Mouse (Mus musculus) intestine, postnatal 0 days (tissue): Measurements from ENCODE around the gene Hmgn1. TPM values are rescaled to one million over a fixed set of nuclear protein-coding genes. Genes with fewer than 3 reads are reported as not detected.

Experiments
- ATAC-seq: fragments of 200-750 bp; cut with Nextera tagmentation; 2 replicates; pipeline ENCODE4 v1.8.0; 2017; ENCODE audit warnings: mild to moderate bottlenecking, moderate TSS enrichment, moderate library complexity
- H3K27ac ChIP-seq: fragments of 300-500 bp; sonication (generic); 2 replicates; pipeline ENCODE4 v1.5.1; 2014; ENCODE audit warnings: mild to moderate bottlenecking, low read depth, low read length, moderate library complexity
- H3K27me3 ChIP-seq: fragments of 300-500 bp; sonication (generic); replicated peaks from 2 replicates; pipeline ENCODE4 v1.6.1; 2014; ENCODE audit warnings: low read length, mixed read lengths; ENCODE audit not compliant: control insufficient read depth, insufficient read depth
- H3K36me3 ChIP-seq: fragments of 300-500 bp; sonication (generic); 2 replicates; pipeline ENCODE4 v1.6.1; 2014; ENCODE audit warnings: mild to moderate bottlenecking, moderate library complexity; ENCODE audit not compliant: control insufficient read depth, insufficient read depth
- H3K4me1 ChIP-seq: fragments of 300-500 bp; sonication (generic); replicated peaks from 2 replicates; pipeline ENCODE4 v1.6.1; 2014; ENCODE audit warnings: antibody characterized with exemption, low read length, mixed read lengths; ENCODE audit not compliant: control insufficient read depth, insufficient read depth
- H3K4me2 ChIP-seq: fragments of 300-500 bp; sonication (generic); replicated peaks from 2 replicates; pipeline ENCODE4 v1.6.1; 2014; ENCODE audit warnings: low read depth, mild to moderate bottlenecking, moderate library complexity
- H3K4me3 ChIP-seq: fragments of 300-500 bp; sonication (generic); 2 replicates; pipeline ENCODE4 v1.5.1; 2014; ENCODE audit warnings: low read depth, low read length
- H3K9ac ChIP-seq: fragments of 300-500 bp; sonication (generic); 2 replicates; pipeline ENCODE4 v1.6.1; 2014; ENCODE audit warnings: mild to moderate bottlenecking, low read depth, low read length
- H3K9me3 ChIP-seq: fragments of 300-500 bp; sonication (generic); 2 replicates; pipeline ENCODE4 v1.6.1; 2016; ENCODE audit warnings: mixed run types; ENCODE audit not compliant: control insufficient read depth
- CTCF ChIP-seq: sonication (generic); IDR thresholded peaks from 2 replicates; pipeline ENCODE4 v1.5.1; 2016; ENCODE audit warnings: low read depth, mild to moderate bottlenecking, control low read depth, antibody characterized with exemption, moderate library complexity
- WGBS: fragments of 180-500 bp; shearing (Covaris S2); extraction: QIAGEN DNeasy Blood & Tissue Kit; methylation state at CpG from one replicate; pipeline ENCODE4 v1.1.7; 2014; 5-methylcytosine and 5-hydroxymethylcytosine counted together
- polyA plus RNA-seq: library from polyadenylated mRNA; unstranded; fragments of >200 nt; fragmentation: Nextera tagmentation; extraction: Ambion mirVana; gene quantifications from 2 replicates; pipeline ENCODE4 v1.2.1, GENCODE M21; 2015

The Hmgn1 gene
- polyA plus RNA-seq, 1 experiment from 2014 or later: 202 TPM

DNA sequence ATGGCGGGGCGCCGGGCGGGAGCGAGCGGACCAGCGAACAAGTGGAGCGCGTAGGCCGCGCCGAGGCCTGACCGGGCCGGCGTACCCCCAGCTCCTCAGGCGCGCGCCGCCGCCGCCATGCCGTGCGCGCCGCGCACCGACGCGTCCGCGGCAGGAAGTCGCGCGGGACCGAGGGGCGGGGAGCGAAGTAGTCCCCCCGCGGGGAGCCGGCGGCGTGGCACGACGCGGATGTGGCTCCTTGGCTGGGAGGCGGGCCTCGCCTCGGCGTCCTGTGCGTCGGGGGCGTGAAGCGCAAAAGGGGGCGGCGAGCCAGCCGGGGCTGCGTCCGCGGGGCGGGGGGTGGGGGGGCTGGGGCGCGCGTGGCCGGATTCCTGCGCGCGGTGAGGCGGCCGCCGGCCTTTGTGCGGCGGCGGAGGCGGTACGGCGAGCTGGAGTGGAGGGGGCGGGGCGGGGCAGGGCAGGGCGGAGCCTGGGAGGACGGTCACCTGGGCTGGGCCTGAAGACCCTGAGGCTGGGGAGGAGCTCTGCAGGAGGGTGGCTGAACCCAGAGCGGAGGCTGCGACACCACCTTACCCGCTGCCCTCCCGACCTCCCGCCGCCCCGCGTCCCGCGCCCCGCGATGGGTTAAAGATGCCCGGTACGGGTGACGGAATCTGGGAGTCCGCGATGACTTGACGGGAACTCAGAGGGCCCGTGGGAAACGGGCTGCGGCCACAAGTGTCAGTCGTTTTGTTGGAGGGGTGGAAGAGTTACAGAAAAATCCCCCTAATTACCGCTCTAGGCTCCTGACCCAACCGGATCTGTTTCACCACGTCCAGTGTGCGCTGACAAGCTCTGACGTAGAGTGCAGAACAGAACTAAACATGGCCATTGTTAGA, 45.0 kb downstream of the Hmgn1 start, which contains the start of gene Brwd1:
TSS of gene Brwd1 (minus strand) at position 226 of the 878 bp plus-strand sequence.
- peak within 1 kb of the TSS; percentile 98 for H3K4me3 ChIP-seq
- H3K9me3 ChIP-seq: no peaks in the 10 kb centered on the region
- peak within 1 kb of the TSS; percentile 83 for H3K4me2 ChIP-seq
- peak within 1 kb of the TSS; percentile 99 for H3K27ac ChIP-seq
- peak; percentile 74 for ATAC-seq
- H3K27me3 ChIP-seq: no peaks in the 10 kb centered on the region
- peak within 1 kb of the TSS; percentile 98 for H3K9ac ChIP-seq
- no peak for TF ChIP-seq CTCF
- H3K4me1 ChIP-seq: no peaks in the 10 kb centered on the region
- H3K36me3 ChIP-seq: peaks cover 27% of the 10 kb centered on the region
- WGBS: under 1% methylated on average over 59 of the region's 107 CpGs

DNA sequence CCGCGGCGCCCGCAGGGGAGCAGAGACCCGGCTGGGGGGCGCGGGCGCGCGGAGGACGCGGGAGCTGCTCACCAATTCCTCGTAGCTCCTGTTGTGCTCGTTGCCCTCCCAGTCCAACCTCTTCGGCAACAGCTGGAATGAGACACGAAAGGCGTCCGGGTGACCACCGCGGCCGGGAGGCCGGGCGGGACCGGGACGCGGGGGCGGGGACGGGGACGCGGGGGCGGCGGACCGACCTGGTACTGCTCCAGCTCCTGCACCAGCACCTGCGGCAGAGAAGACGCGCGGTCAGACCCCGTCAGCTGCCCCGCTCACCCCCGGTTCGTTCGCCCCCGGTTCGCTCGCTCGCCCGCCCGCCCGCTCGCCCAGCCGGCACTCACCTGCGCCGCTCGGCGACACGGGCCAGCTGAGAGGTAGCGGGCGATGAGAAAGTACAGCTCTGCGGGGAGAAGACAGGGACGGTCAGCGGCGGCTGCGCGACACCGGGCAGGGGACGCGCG, 45.7 kb downstream of the Hmgn1 start:
- Histone ChIP-seq H3K4me2 (peak overlapping the region; percentile 83), H3K27ac (peak overlapping the region; percentile 99), H3K4me1 (no peaks in the 10 kb centered on the region), H3K27me3 (no peaks in the 10 kb centered on the region), H3K9me3 (no peaks in the 10 kb centered on the region), H3K9ac (peak overlapping the region; percentile 98), H3K36me3 (peaks cover 27% of the 10 kb centered on the region), H3K4me3 (peak overlapping the region; percentile 98)
- no peak for TF ChIP-seq CTCF
- peak; percentile 25 for ATAC-seq
- under 1% methylated on average over 63 of the region's 68 CpGs for WGBS

DNA sequence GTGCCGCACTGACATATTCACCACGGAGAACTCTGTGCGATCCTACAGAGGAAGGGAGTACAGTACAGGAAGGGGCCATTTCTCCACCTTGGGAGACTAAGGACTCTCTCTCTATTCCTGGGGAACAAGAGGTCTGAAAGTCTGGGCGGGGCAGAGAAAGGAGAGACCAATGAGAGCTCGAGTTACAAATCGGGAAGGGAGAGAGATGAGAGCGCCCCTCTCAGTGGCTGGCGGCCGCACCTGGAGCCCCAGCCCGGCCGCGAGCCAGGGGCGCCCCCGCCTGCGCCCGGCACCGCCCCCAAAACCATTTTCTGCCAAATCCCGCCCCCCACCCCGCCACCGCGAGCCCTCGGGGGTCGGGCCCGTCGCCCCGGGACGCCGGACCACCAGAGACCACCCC, 46.2 kb downstream of the Hmgn1 start:
- no peaks in the 10 kb centered on the region for H3K27me3 ChIP-seq
- ATAC-seq: peak; percentile 71
- peaks cover 28% of the 10 kb centered on the region for H3K36me3 ChIP-seq
- H3K27ac ChIP-seq: peak overlapping the region; percentile 99
- H3K4me1 ChIP-seq: no peaks in the 10 kb centered on the region
- TF ChIP-seq CTCF: no peak
- H3K4me2 ChIP-seq: peak overlapping the region; percentile 83
- WGBS: under 1% methylated on average over 27 of the region's 28 CpGs
- H3K4me3 ChIP-seq: peak overlapping the region; percentile 98
- H3K9me3 ChIP-seq: no peaks in the 10 kb centered on the region
- peak overlapping the region; percentile 98 for H3K9ac ChIP-seq

DNA sequence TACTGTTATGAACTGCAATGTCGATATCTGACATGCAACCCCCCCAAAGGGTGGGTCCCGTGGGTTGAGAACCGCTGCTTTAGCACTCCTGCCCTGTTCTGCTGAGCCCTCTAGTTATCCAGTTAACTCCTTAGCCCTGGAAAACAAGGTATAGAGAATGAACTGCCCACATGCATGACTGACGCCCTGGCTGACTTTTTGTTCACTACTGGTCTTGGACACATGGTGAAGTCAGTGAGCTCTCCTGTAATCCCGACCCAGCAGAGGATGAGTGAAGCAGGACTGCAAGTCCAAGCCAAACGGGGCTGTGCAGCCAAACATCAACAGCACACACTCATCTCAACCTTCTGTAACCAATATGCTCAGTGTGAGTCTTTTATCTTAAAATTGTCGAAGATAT, 47.0 kb downstream of the Hmgn1 start:
- H3K27me3 ChIP-seq: no peaks in the 10 kb centered on the region
- no peak for TF ChIP-seq CTCF
- ATAC-seq: no peak
- H3K9ac ChIP-seq: no peak overlapping the region
- no peaks in the 10 kb centered on the region for H3K9me3 ChIP-seq
- H3K4me1 ChIP-seq: no peaks in the 10 kb centered on the region
- peak overlapping the region; percentile 98 for H3K4me3 ChIP-seq
- WGBS: 84% methylated on average over 7 of the region's 7 CpGs
- H3K36me3 ChIP-seq: peaks cover 35% of the 10 kb centered on the region
- H3K27ac ChIP-seq: no peak overlapping the region
- H3K4me2 ChIP-seq: peak overlapping the region; percentile 83

Other genes with a start within 250 kb of the Hmgn1 start
- 31.0 and 32.2 TPM in 2 replicates for gene Psmg1, start 136.8 kb downstream of the Hmgn1 start, polyA plus RNA-seq
- 19.9 and 23.3 TPM in 2 replicates for gene Brwd1, start 45.2 kb downstream of the Hmgn1 start, polyA plus RNA-seq
- gene Wrb, start 17.7 kb upstream of the Hmgn1 start, polyA plus RNA-seq: 18.3 and 18.5 TPM in 2 replicates
- gene Lca5l, start 64.5 kb upstream of the Hmgn1 start, polyA plus RNA-seq: 0.44 and 0.59 TPM in 2 replicates
- gene Sh3bgr, start 72.7 kb upstream of the Hmgn1 start, polyA plus RNA-seq: 25.6 and 28.0 TPM in 2 replicates
- gene B3galt5, start 108.1 kb upstream of the Hmgn1 start, polyA plus RNA-seq: 0.41 and 0.46 TPM in 2 replicates